Comparison of ENCODE assay signal across 8 mouse cellular contexts in genomic region chr3:98280204-98280932, GRCm38 (mm10). TPM values are rescaled to one million over a fixed set of nuclear protein-coding genes. Genes with fewer than 3 reads are reported as not detected.
DNase-seq lines count a peak whose midpoint lies in the region; ATAC-seq lines count a peak whose summit lies in the region.

Gene Hmgcs2, plus strand, starts transcription at chr3:98280435.

- peak within 1 kb of the TSS; percentile 26; the same call in 1 of the 2 replicates for H3K4me2 ChIP-seq in forebrain, embryonic 14.5 days (ENCODE audit: low read length)
- H3K4me2 ChIP-seq in limb, embryonic 13.5 days (replicated peaks) = peak within 1 kb of the TSS; percentile 32; the same call in 1 of the 2 replicates
- H3K4me2 ChIP-seq in midbrain, embryonic 13.5 days (replicated peaks) = no peak within 1 kb of the TSS

- peak; percentile 54 for ATAC-seq in forebrain, embryonic 14.5 days
- ATAC-seq in limb, embryonic 13.5 days (ENCODE audit: low FRiP score, low read depth) = peak; percentile 40; the same call in 1 of the 2 replicates
- ATAC-seq in midbrain, embryonic 13.5 days = peak; percentile 67

- H3K27ac ChIP-seq in forebrain, embryonic 14.5 days (ENCODE audit: low read depth, low read length) = no peak within 1 kb of the TSS
- H3K27ac ChIP-seq in limb, embryonic 13.5 days = no peak within 1 kb of the TSS
- no peak within 1 kb of the TSS for H3K27ac ChIP-seq in midbrain, embryonic 13.5 days

- intact Hi-C loops in left cerebral cortex, postnatal 10 days (cut with DNase I) = no loop called here

- peak; percentile 2 to 86 for DNase-seq in left cerebral cortex, postnatal 10 days (ENCODE audit: extremely low spot score in 1 of 2, low spot score in 2 of 2)
- DNase-seq in left cerebral cortex, adult 9 months (ENCODE audit: low spot score in 2 of 2) = no peak
- no peak for DNase-seq in forebrain, embryonic 14.5 days (ENCODE audit: low spot score)
- peak; percentile 79 for DNase-seq in heart, postnatal 4 days
- DNase-seq in thymus, postnatal 0 days (ENCODE audit: low spot score) = peak; percentile 44
- DNase-seq in right cerebral cortex, postnatal 4 days = no peak

- H3K9ac ChIP-seq in forebrain, embryonic 14.5 days (ENCODE audit: low read length) = no peak within 1 kb of the TSS
- H3K9ac ChIP-seq in limb, embryonic 13.5 days = no peak within 1 kb of the TSS
- H3K9ac ChIP-seq in midbrain, embryonic 13.5 days (replicated peaks) = no peak within 1 kb of the TSS

- no peak within 1 kb of the TSS for H3K4me3 ChIP-seq in forebrain, embryonic 14.5 days (ENCODE audit: low read depth, low read length)
- H3K4me3 ChIP-seq in limb, embryonic 13.5 days = no peak within 1 kb of the TSS
- no peak within 1 kb of the TSS for H3K4me3 ChIP-seq in midbrain, embryonic 13.5 days (replicated peaks)

- H3K9me3 ChIP-seq in forebrain, embryonic 14.5 days (replicated peaks; ENCODE audit: control insufficient read depth, low read length) = no peaks in the 10 kb centered on the region
- H3K9me3 ChIP-seq in limb, embryonic 13.5 days = no peaks in the 10 kb centered on the region
- no peaks in the 10 kb centered on the region for H3K9me3 ChIP-seq in midbrain, embryonic 13.5 days

- H3K27me3 ChIP-seq in forebrain, embryonic 14.5 days (replicated peaks; ENCODE audit: control insufficient read depth, insufficient read depth, low read length) = no peaks in the 10 kb centered on the region
- H3K27me3 ChIP-seq in limb, embryonic 13.5 days = no peaks in the 10 kb centered on the region
- no peaks in the 10 kb centered on the region for H3K27me3 ChIP-seq in midbrain, embryonic 13.5 days

- H3K36me3 ChIP-seq in forebrain, embryonic 14.5 days (ENCODE audit: control insufficient read depth, insufficient read depth, low read length) = no peaks in the 10 kb centered on the region
- H3K36me3 ChIP-seq in limb, embryonic 13.5 days = no peaks in the 10 kb centered on the region
- H3K36me3 ChIP-seq in midbrain, embryonic 13.5 days = no peaks in the 10 kb centered on the region

- 65% methylated on average over 14 of the region's 14 CpGs for WGBS in forebrain, embryonic 14.5 days
- WGBS in limb, embryonic 13.5 days = 58% methylated on average over 14 of the region's 14 CpGs
- 65% methylated on average over 14 of the region's 14 CpGs for WGBS in midbrain, embryonic 13.5 days

- no peaks in the 10 kb centered on the region for H3K4me1 ChIP-seq in forebrain, embryonic 14.5 days (ENCODE audit: control insufficient read depth, insufficient read depth, low read length)
- H3K4me1 ChIP-seq in limb, embryonic 13.5 days = peaks cover 18% of the 10 kb centered on the region
- H3K4me1 ChIP-seq in midbrain, embryonic 13.5 days (replicated peaks) = no peaks in the 10 kb centered on the region

RNA-seq across cellular contexts. Expression of gene Hmgcs2, which starts in this region (rescaled TPM):
- 10 to 100 TPM; 11.9 to 14.1 TPM for total RNA-seq in left cerebral cortex, postnatal 10 days (2021)
- 10.2 and 14.7 TPM in 2 replicates for polyA plus RNA-seq in forebrain, embryonic 14.5 days (2014; fragmentation: Nextera tagmentation; extraction: Ambion mirVana)
- 100 to 1,000 TPM; 203 to 271 TPM for total RNA-seq in heart, postnatal 4 days (2021)
- 1.3 and 1.9 TPM in 2 replicates for polyA plus RNA-seq in limb, embryonic 13.5 days (2015; fragmentation: Nextera tagmentation; extraction: Ambion mirVana)
- 8.1 and 9.6 TPM in 2 replicates for polyA plus RNA-seq in midbrain, embryonic 13.5 days (2015; fragmentation: Nextera tagmentation; extraction: Ambion mirVana)
- polyA plus RNA-seq in thymus, postnatal 0 days (2015; fragmentation: Nextera tagmentation; extraction: Ambion mirVana) = 19.9 and 26.7 TPM in 2 replicates

Comparison
In these comparisons a context has a peak if more than half of its experiments do, and no peak if none do; other contexts are left out.
1. RNA of gene Hmgcs2 (total RNA-seq): 203 to 271 TPM in heart, postnatal 4 days; 11.9 to 14.1 TPM in left cerebral cortex, postnatal 10 days; every median in the first group is over 10 times any median in the second.
2. DNase-seq: peak in left cerebral cortex, postnatal 10 days (2 of 2), heart, postnatal 4 days (single experiment) and thymus, postnatal 0 days (single experiment); none in left cerebral cortex, adult 9 months (0 of 2), forebrain, embryonic 14.5 days (single experiment) and right cerebral cortex, postnatal 4 days (single experiment).
3. Peak in every context shown above with its lines, with median percentiles within 50 percentile points of each other: ATAC-seq.